Mouse (Mus musculus) frontal cortex, postnatal 14 days (tissue): Measurements from ENCODE around the gene Uckl1.
A peak's percentile ranks its signal among the peaks of the same experiment; 100 is the strongest.

Experiments
- DNase-seq, 2 experiments: peaks; one replicate each; pipeline ENCODE4 v3.0.0; 2022; ENCODE audit warnings: low spot score in 2 of 2

The Uckl1 gene

GRCm38 (mm10) chr2:181520118-181520935 is 64.4 kb downstream of the Uckl1 start, which contains the start of gene Dnajc5:
Dnajc5 (plus strand) TSS chr2:181520485.
- DNase-seq, result peak; percentile 98

GRCm38 (mm10) chr2:181519201-181519600 is 65.5 kb downstream of the Uckl1 start:
- DNase-seq, result no peak
